In the genomic region with DNA sequence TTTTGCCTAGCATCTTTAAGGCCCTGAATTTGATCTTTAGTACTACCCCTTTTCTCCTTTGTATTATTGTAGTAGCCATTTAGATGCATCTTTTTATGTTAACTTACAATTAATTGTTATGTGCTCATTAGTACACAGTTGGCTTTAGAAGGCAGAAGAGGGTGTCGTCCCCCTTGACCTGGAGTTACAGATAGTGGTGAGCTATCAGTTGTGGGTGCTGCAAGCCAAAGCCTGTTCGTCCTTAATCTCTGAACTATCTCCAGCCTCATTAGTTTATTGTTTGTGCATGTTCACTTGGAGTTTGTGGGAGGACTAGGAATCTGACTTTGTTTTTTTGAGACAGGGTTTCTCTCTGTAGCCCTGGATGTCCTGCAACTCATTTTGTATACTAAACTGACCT, we compare ENCODE assay signal across 8 mouse cellular contexts. TPM values are rescaled to one million over a fixed set of nuclear protein-coding genes. Genes with fewer than 3 reads are reported as not detected.
DNase-seq lines count a peak whose midpoint lies in the region; ATAC-seq lines count a peak whose summit lies in the region.
"Had no signal": no experiment of that assay in that cellular context is flagged by ENCODE, and none has a peak within 500 bp of the region (broad histone marks: within the 10 kb centered on the region; RNA-seq: fewer than 3 reads in every experiment).

No protein-coding gene starts in this region.

- H3K36me3 ChIP-seq in lung, embryonic 15.5 days = peaks cover 44% of the 10 kb centered on the region
- H3K36me3 ChIP-seq in forebrain, embryonic 16.5 days (ENCODE audit: control insufficient read depth, insufficient read depth) = peaks cover 21% of the 10 kb centered on the region
- H3K36me3 ChIP-seq in liver, embryonic 11.5 days (ENCODE audit: control insufficient read depth, insufficient read depth, low read length) = peaks cover 41% of the 10 kb centered on the region
- H3K36me3 ChIP-seq in neural tube, embryonic 14.5 days (ENCODE audit: control insufficient read depth, insufficient read depth, low read length) = peaks cover 25% of the 10 kb centered on the region

- H3K4me1 ChIP-seq in lung, embryonic 15.5 days = peaks cover 25% of the 10 kb centered on the region
- peaks cover 30% of the 10 kb centered on the region for H3K4me1 ChIP-seq in forebrain, embryonic 16.5 days (replicated peaks; ENCODE audit: control insufficient read depth, insufficient read depth, low read length)
- peaks cover 16% of the 10 kb centered on the region for H3K4me1 ChIP-seq in liver, embryonic 11.5 days (replicated peaks; ENCODE audit: control insufficient read depth, insufficient read depth, low read length)
- H3K4me1 ChIP-seq in neural tube, embryonic 14.5 days (ENCODE audit: control insufficient read depth, insufficient read depth, low read length) = peaks cover 23% of the 10 kb centered on the region

- DNase-seq in lung, postnatal 36 days = no peak
- DNase-seq in liver, embryonic 11.5 days (ENCODE audit: low spot score) = no peak
- no peak for DNase-seq in right cerebral cortex, postnatal 25 days
- no peak for DNase-seq in gastrocnemius, adult 8-10 months (ENCODE audit: low spot score in 2 of 2)

- H3K27ac ChIP-seq in lung, embryonic 15.5 days = no peak overlapping the region
- no peak overlapping the region for H3K27ac ChIP-seq in forebrain, embryonic 16.5 days (ENCODE audit: low read length)
- no peak overlapping the region for H3K27ac ChIP-seq in liver, embryonic 11.5 days (ENCODE audit: low read depth, low read length)
- H3K27ac ChIP-seq in neural tube, embryonic 14.5 days (ENCODE audit: low read depth, low read length) = no peak overlapping the region

- no peaks in the 10 kb centered on the region for H3K27me3 ChIP-seq in lung, embryonic 15.5 days
- H3K27me3 ChIP-seq in forebrain, embryonic 16.5 days (replicated peaks; ENCODE audit: control insufficient read depth, insufficient read depth, low read length) = no peaks in the 10 kb centered on the region
- no peaks in the 10 kb centered on the region for H3K27me3 ChIP-seq in liver, embryonic 11.5 days (replicated peaks; ENCODE audit: control insufficient read depth, insufficient read depth, low read length)
- H3K27me3 ChIP-seq in neural tube, embryonic 14.5 days (ENCODE audit: control insufficient read depth, insufficient read depth, low read length) = no peaks in the 10 kb centered on the region
- H3K27me3 ChIP-seq: Patski had no signal

- no peak overlapping the region for H3K9ac ChIP-seq in lung, embryonic 15.5 days
- H3K9ac ChIP-seq in forebrain, embryonic 16.5 days (replicated peaks; ENCODE audit: low read depth, low read length) = no peak overlapping the region
- no peak overlapping the region for H3K9ac ChIP-seq in liver, embryonic 11.5 days (ENCODE audit: low read depth, low read length)
- no peak overlapping the region for H3K9ac ChIP-seq in neural tube, embryonic 14.5 days (replicated peaks; ENCODE audit: low read depth, low read length)

- H3K4me3 ChIP-seq in lung, embryonic 15.5 days = no peak overlapping the region
- no peak overlapping the region for H3K4me3 ChIP-seq in forebrain, embryonic 16.5 days (replicated peaks; ENCODE audit: low read length)
- peak overlapping the region; percentile 95 for H3K4me3 ChIP-seq in liver, embryonic 11.5 days (ENCODE audit: low read depth, low read length)
- no peak overlapping the region for H3K4me3 ChIP-seq in neural tube, embryonic 14.5 days (ENCODE audit: low read depth, low read length)

- no peaks in the 10 kb centered on the region for H3K9me3 ChIP-seq in lung, embryonic 15.5 days
- no peaks in the 10 kb centered on the region for H3K9me3 ChIP-seq in forebrain, embryonic 16.5 days (ENCODE audit: control insufficient read depth, low read length)
- no peaks in the 10 kb centered on the region for H3K9me3 ChIP-seq in liver, embryonic 11.5 days (ENCODE audit: control insufficient read depth, low read length)
- no peaks in the 10 kb centered on the region for H3K9me3 ChIP-seq in neural tube, embryonic 14.5 days (ENCODE audit: control insufficient read depth, low read length)

- no peak for ATAC-seq in lung, embryonic 15.5 days (ENCODE audit: borderline replicate concordance, extremely low read depth, low FRiP score, low TSS enrichment)
- ATAC-seq in forebrain, embryonic 16.5 days = no peak
- no peak; the same call in 1 of the 2 replicates for ATAC-seq in liver, embryonic 11.5 days (replicated peaks; ENCODE audit: low FRiP score)
- ATAC-seq in neural tube, embryonic 14.5 days (ENCODE audit: low read depth) = no peak
- ATAC-seq: Patski had no signal

- H3K4me2 ChIP-seq in lung, embryonic 15.5 days = peak overlapping the region; percentile 79
- H3K4me2 ChIP-seq in forebrain, embryonic 16.5 days (ENCODE audit: low read length) = peak overlapping the region; percentile 97
- H3K4me2 ChIP-seq in liver, embryonic 11.5 days = peak overlapping the region; percentile 82
- peak overlapping the region; percentile 98 for H3K4me2 ChIP-seq in neural tube, embryonic 14.5 days (ENCODE audit: low read depth, low read length)

- WGBS in lung, embryonic 15.5 days = 71% methylated on average over 2 of the region's 2 CpGs
- 60% methylated on average over 2 of the region's 2 CpGs for WGBS in forebrain, embryonic 16.5 days
- WGBS in liver, embryonic 11.5 days = 34% methylated on average over 2 of the region's 2 CpGs
- 83% methylated on average over 2 of the region's 2 CpGs for WGBS in neural tube, embryonic 14.5 days

RNA-seq across cellular contexts. Expression of a gene that starts 3.7 kb away (rescaled TPM):
- 218 and 226 TPM in 2 replicates for polyA plus RNA-seq in lung, embryonic 15.5 days (2015; fragmentation: Nextera tagmentation; extraction: Ambion mirVana)
- polyA plus RNA-seq in forebrain, embryonic 16.5 days (2015; fragmentation: Nextera tagmentation; extraction: Ambion mirVana) = 246 and 250 TPM in 2 replicates
- polyA plus RNA-seq in liver, embryonic 11.5 days (2014; fragmentation: Nextera tagmentation; extraction: Ambion mirVana) = 244 and 245 TPM in 2 replicates
- 211 and 212 TPM in 2 replicates for polyA plus RNA-seq in neural tube, embryonic 14.5 days (2014; fragmentation: Nextera tagmentation; extraction: Ambion mirVana)
- 10 to 100 TPM; 44.1 to 54.0 (median 49.2) TPM for total RNA-seq in gastrocnemius, adult 8-10 months (2022)

RNA-seq across cellular contexts. Expression of a gene that starts 9.0 kb away (rescaled TPM):
- 16.8 and 18.2 TPM in 2 replicates for polyA plus RNA-seq in lung, embryonic 15.5 days (2015; fragmentation: Nextera tagmentation; extraction: Ambion mirVana)
- 35.3 and 41.6 TPM in 2 replicates for polyA plus RNA-seq in forebrain, embryonic 16.5 days (2015; fragmentation: Nextera tagmentation; extraction: Ambion mirVana)
- 15.9 and 16.1 TPM in 2 replicates for polyA plus RNA-seq in liver, embryonic 11.5 days (2014; fragmentation: Nextera tagmentation; extraction: Ambion mirVana)
- polyA plus RNA-seq in neural tube, embryonic 14.5 days (2014; fragmentation: Nextera tagmentation; extraction: Ambion mirVana) = 37.2 and 46.4 TPM in 2 replicates
- 10 to 100 TPM; 37.6 to 46.1 (median 42.1) TPM for total RNA-seq in gastrocnemius, adult 8-10 months (2022)

RNA-seq across cellular contexts. Expression of a gene that starts 41.6 kb away (rescaled TPM):
- polyA plus RNA-seq in lung, embryonic 15.5 days (2015; fragmentation: Nextera tagmentation; extraction: Ambion mirVana) = 300 and 311 TPM in 2 replicates
- polyA plus RNA-seq in forebrain, embryonic 16.5 days (2015; fragmentation: Nextera tagmentation; extraction: Ambion mirVana) = 336 and 357 TPM in 2 replicates
- polyA plus RNA-seq in liver, embryonic 11.5 days (2014; fragmentation: Nextera tagmentation; extraction: Ambion mirVana) = 256 and 289 TPM in 2 replicates
- 255 and 303 TPM in 2 replicates for polyA plus RNA-seq in neural tube, embryonic 14.5 days (2014; fragmentation: Nextera tagmentation; extraction: Ambion mirVana)
- 100 to 1,000 TPM; 141 to 162 (median 148) TPM for total RNA-seq in gastrocnemius, adult 8-10 months (2022)
